Mouse (Mus musculus) T-cell, adult 2 months (primary cell): ENCODE data around the gene Dcaf17.

Source experiments
- DNase-seq: peaks from one replicate; pipeline ENCODE4 v3.0.0; 2022; ENCODE audit warnings: low spot score

Dcaf17 gene

GRCm38 (mm10) chr2:71054716-71055115 lies 412 bp upstream of the Dcaf17 start:
- no peak for DNase-seq

GRCm38 (mm10) chr2:71056115-71056835 lies 1.1 kb downstream of the Dcaf17 start:
- DNase-seq, result no peak

- no peak for DNase-seq
Measured at GRCm38 (mm10) chr2:71071601-71072000, 16.5 kb downstream of the Dcaf17 start.

GRCm38 (mm10) chr2:71073330-71073729 lies 18.2 kb downstream of the Dcaf17 start:
- DNase-seq, result no peak

- no peak for DNase-seq
Measured at GRCm38 (mm10) chr2:71073828-71074227, 18.7 kb downstream of the Dcaf17 start.

GRCm38 (mm10) chr2:71082416-71082815 lies 27.3 kb downstream of the Dcaf17 start:
- DNase-seq, result no peak

- no peak for DNase-seq
Measured at GRCm38 (mm10) chr2:71083454-71084193, 28.5 kb downstream of the Dcaf17 start.

GRCm38 (mm10) chr2:71089766-71090165 lies 34.6 kb downstream of the Dcaf17 start:
- no peak for DNase-seq

GRCm38 (mm10) chr2:71090660-71091445 lies 35.7 kb downstream of the Dcaf17 start:
- peak; percentile 8 for DNase-seq

GRCm38 (mm10) chr2:71096170-71096569 lies 41.0 kb downstream of the Dcaf17 start:
- no peak for DNase-seq

GRCm38 (mm10) chr2:71102621-71103291 lies 47.6 kb downstream of the Dcaf17 start:
- no peak for DNase-seq

- DNase-seq, result no peak
Measured at GRCm38 (mm10) chr2:71103292-71103680, 48.2 kb downstream of the Dcaf17 start.

GRCm38 (mm10) chr2:71104696-71105095 lies 49.6 kb downstream of the Dcaf17 start:
- no peak for DNase-seq

- DNase-seq, result no peak
Measured at GRCm38 (mm10) chr2:71105469-71106215, 50.5 kb downstream of the Dcaf17 start.

- no peak for DNase-seq
Measured at GRCm38 (mm10) chr2:71107225-71107624, 52.1 kb downstream of the Dcaf17 start.

GRCm38 (mm10) chr2:71108541-71108940 lies 53.4 kb downstream of the Dcaf17 start:
- no peak for DNase-seq

- no peak for DNase-seq
Measured at GRCm38 (mm10) chr2:71113489-71114171, 58.5 kb downstream of the Dcaf17 start.

GRCm38 (mm10) chr2:71116151-71116550 lies 61.0 kb downstream of the Dcaf17 start:
- DNase-seq, result no peak

- DNase-seq, result peak; percentile 22
Measured at GRCm38 (mm10) chr2:71117797-71118708, 62.9 kb downstream of the Dcaf17 start, which contains the start of gene Cybrd1. Gene Cybrd1, plus strand, starts transcription at chr2:71117923.

- DNase-seq, result no peak
Measured at GRCm38 (mm10) chr2:71120844-71121243, 65.7 kb downstream of the Dcaf17 start.
